Mouse (Mus musculus): ENCODE data around the gene Xylb. TPM values are rescaled to one million over a fixed set of nuclear protein-coding genes. Genes with fewer than 3 reads are reported as not detected.

The Xylb gene
- polyA plus RNA-seq, 1 experiment from 2014 or later, result 2.2 TPM

- H3K4me2 ChIP-seq, result no peak overlapping the region
- H3K4me3 ChIP-seq (ENCODE audit: low read depth, low read length), result no peak overlapping the region
- 67% methylated on average over 4 of the region's 4 CpGs for WGBS (ENCODE audit: insufficient replicate concordance)
- H3K27ac ChIP-seq (ENCODE audit: low read depth, low read length), result no peak overlapping the region
- H3K4me1 ChIP-seq (ENCODE audit: control insufficient read depth, insufficient read depth, low read length), result no peaks in the 10 kb centered on the region
- H3K36me3 ChIP-seq (ENCODE audit: control insufficient read depth, insufficient read depth, low read length), result no peaks in the 10 kb centered on the region
- no peak for ATAC-seq (replicated peaks; ENCODE audit: insufficient number of reproducible peaks, low FRiP score, low TSS enrichment)
- H3K27me3 ChIP-seq (ENCODE audit: control insufficient read depth, insufficient read depth, low read length), result no peaks in the 10 kb centered on the region
- no peaks in the 10 kb centered on the region for H3K9me3 ChIP-seq (replicated peaks; ENCODE audit: control insufficient read depth, low read length)
- no peak overlapping the region for H3K9ac ChIP-seq (ENCODE audit: low read depth, low read length)
Observed at GRCm38 (mm10) chr9:119371251-119371650, 14.1 kb downstream of the Xylb start.

- H3K27ac ChIP-seq (ENCODE audit: low read depth, low read length), result no peak overlapping the region
- ATAC-seq (replicated peaks; ENCODE audit: insufficient number of reproducible peaks, low FRiP score, low TSS enrichment), result no peak
Observed at GRCm38 (mm10) chr9:119375008-119375407, 17.8 kb downstream of the Xylb start.

GRCm38 (mm10) chr9:119375556-119375955 lies 18.4 kb downstream of the Xylb start:
- no peaks in the 10 kb centered on the region for H3K9me3 ChIP-seq (replicated peaks; ENCODE audit: control insufficient read depth, low read length)
- ATAC-seq (replicated peaks; ENCODE audit: insufficient number of reproducible peaks, low FRiP score, low TSS enrichment), result no peak
- H3K4me1 ChIP-seq (ENCODE audit: control insufficient read depth, insufficient read depth, low read length), result no peaks in the 10 kb centered on the region
- no peak overlapping the region for H3K27ac ChIP-seq (ENCODE audit: low read depth, low read length)
- H3K4me3 ChIP-seq (ENCODE audit: low read depth, low read length), result no peak overlapping the region
- WGBS (ENCODE audit: insufficient replicate concordance), result 59% methylated on average over 6 of the region's 6 CpGs
- H3K9ac ChIP-seq (ENCODE audit: low read depth, low read length), result no peak overlapping the region
- H3K36me3 ChIP-seq (ENCODE audit: control insufficient read depth, insufficient read depth, low read length), result no peaks in the 10 kb centered on the region
- H3K4me2 ChIP-seq, result no peak overlapping the region
- H3K27me3 ChIP-seq (ENCODE audit: control insufficient read depth, insufficient read depth, low read length), result no peaks in the 10 kb centered on the region

More at GRCm38 (mm10) chr9:119375008-119375407, 17.8 kb downstream of the Xylb start:
- no peak overlapping the region for H3K9ac ChIP-seq (ENCODE audit: low read depth, low read length)
- no peaks in the 10 kb centered on the region for H3K4me1 ChIP-seq (ENCODE audit: control insufficient read depth, insufficient read depth, low read length)
- H3K36me3 ChIP-seq (ENCODE audit: control insufficient read depth, insufficient read depth, low read length), result no peaks in the 10 kb centered on the region
- no peak overlapping the region for H3K4me3 ChIP-seq (ENCODE audit: low read depth, low read length)
- H3K27me3 ChIP-seq (ENCODE audit: control insufficient read depth, insufficient read depth, low read length), result no peaks in the 10 kb centered on the region
- WGBS (ENCODE audit: insufficient replicate concordance), result 65% methylated on average over 3 of the region's 3 CpGs
- H3K4me2 ChIP-seq, result no peak overlapping the region
- no peaks in the 10 kb centered on the region for H3K9me3 ChIP-seq (replicated peaks; ENCODE audit: control insufficient read depth, low read length)

GRCm38 (mm10) chr9:119378231-119378630 lies 21.1 kb downstream of the Xylb start:
- Histone ChIP-seq H3K36me3 (ENCODE audit: control insufficient read depth, insufficient read depth, low read length) (no peaks in the 10 kb centered on the region), H3K27me3 (ENCODE audit: control insufficient read depth, insufficient read depth, low read length) (no peaks in the 10 kb centered on the region), H3K4me3 (ENCODE audit: low read depth, low read length) (no peak overlapping the region), H3K9ac (ENCODE audit: low read depth, low read length) (no peak overlapping the region), H3K4me1 (ENCODE audit: control insufficient read depth, insufficient read depth, low read length) (peaks cover 2% of the 10 kb centered on the region; the same call in 1 of the 2 replicates), H3K4me2 (no peak overlapping the region), H3K9me3 (replicated peaks; ENCODE audit: control insufficient read depth, low read length) (no peaks in the 10 kb centered on the region), H3K27ac (ENCODE audit: low read depth, low read length) (no peak overlapping the region)
- no peak for ATAC-seq (replicated peaks; ENCODE audit: insufficient number of reproducible peaks, low FRiP score, low TSS enrichment)
- 85% methylated on average over 4 of the region's 4 CpGs for WGBS (ENCODE audit: insufficient replicate concordance)

DNA sequence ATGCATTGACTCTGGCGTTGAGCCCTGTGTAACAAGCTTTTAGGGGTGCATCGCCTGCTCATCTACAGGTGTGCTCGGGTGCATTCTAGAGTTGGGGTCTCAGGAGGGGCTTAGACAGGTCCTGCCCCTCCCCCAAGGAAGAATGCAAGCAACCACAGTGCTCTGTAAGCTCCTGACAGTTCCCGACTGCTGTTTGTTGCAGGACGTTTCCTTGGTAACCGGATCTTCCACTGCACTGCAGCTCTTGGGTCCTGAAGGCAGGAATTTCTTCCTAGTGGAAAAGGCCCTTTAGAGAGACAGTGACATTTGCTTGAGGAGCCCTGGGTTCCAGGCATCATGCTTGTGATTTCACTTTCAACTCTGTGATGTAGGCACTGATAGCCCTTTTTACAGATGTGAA lies 25.4 kb downstream of the Xylb start:
- Histone ChIP-seq H3K27ac (ENCODE audit: low read depth, low read length) (no peak overlapping the region), H3K4me2 (no peak overlapping the region), H3K4me1 (ENCODE audit: control insufficient read depth, insufficient read depth, low read length) (peaks cover 2% of the 10 kb centered on the region; the same call in 1 of the 2 replicates), H3K4me3 (ENCODE audit: low read depth, low read length) (no peak overlapping the region), H3K27me3 (ENCODE audit: control insufficient read depth, insufficient read depth, low read length) (no peaks in the 10 kb centered on the region), H3K36me3 (ENCODE audit: control insufficient read depth, insufficient read depth, low read length) (no peaks in the 10 kb centered on the region; the same call in 1 of the 2 replicates), H3K9ac (ENCODE audit: low read depth, low read length) (no peak overlapping the region), H3K9me3 (replicated peaks; ENCODE audit: control insufficient read depth, low read length) (no peaks in the 10 kb centered on the region)
- no peak for ATAC-seq (replicated peaks; ENCODE audit: insufficient number of reproducible peaks, low FRiP score, low TSS enrichment)
- WGBS (ENCODE audit: insufficient replicate concordance), result 54% methylated on average over 6 of the region's 6 CpGs

- 42% methylated on average over 5 of the region's 5 CpGs for WGBS (ENCODE audit: insufficient replicate concordance)
- no peak overlapping the region for H3K4me3 ChIP-seq (ENCODE audit: low read depth, low read length)
- H3K9me3 ChIP-seq (replicated peaks; ENCODE audit: control insufficient read depth, low read length), result no peaks in the 10 kb centered on the region
- no peaks in the 10 kb centered on the region for H3K27me3 ChIP-seq (ENCODE audit: control insufficient read depth, insufficient read depth, low read length)
- H3K27ac ChIP-seq (ENCODE audit: low read depth, low read length), result no peak overlapping the region
- no peak for ATAC-seq (replicated peaks; ENCODE audit: insufficient number of reproducible peaks, low FRiP score, low TSS enrichment)
- H3K9ac ChIP-seq (ENCODE audit: low read depth, low read length), result no peak overlapping the region
- no peak overlapping the region for H3K4me2 ChIP-seq
- H3K4me1 ChIP-seq (ENCODE audit: control insufficient read depth, insufficient read depth, low read length), result no peaks in the 10 kb centered on the region
- H3K36me3 ChIP-seq (ENCODE audit: control insufficient read depth, insufficient read depth, low read length), result no peaks in the 10 kb centered on the region; the same call in 1 of the 2 replicates
Observed at GRCm38 (mm10) chr9:119388956-119389355, 31.8 kb downstream of the Xylb start.

GRCm38 (mm10) chr9:119390214-119390613 lies 33.0 kb downstream of the Xylb start:
- H3K9me3 ChIP-seq (replicated peaks; ENCODE audit: control insufficient read depth, low read length), result no peaks in the 10 kb centered on the region
- H3K9ac ChIP-seq (ENCODE audit: low read depth, low read length), result no peak overlapping the region
- WGBS (ENCODE audit: insufficient replicate concordance), result 71% methylated on average over 2 of the region's 2 CpGs
- ATAC-seq (replicated peaks; ENCODE audit: insufficient number of reproducible peaks, low FRiP score, low TSS enrichment), result no peak
- no peaks in the 10 kb centered on the region for H3K27me3 ChIP-seq (ENCODE audit: control insufficient read depth, insufficient read depth, low read length)
- no peak overlapping the region for H3K4me2 ChIP-seq
- H3K4me1 ChIP-seq (ENCODE audit: control insufficient read depth, insufficient read depth, low read length), result no peaks in the 10 kb centered on the region
- no peak overlapping the region for H3K27ac ChIP-seq (ENCODE audit: low read depth, low read length)
- H3K36me3 ChIP-seq (ENCODE audit: control insufficient read depth, insufficient read depth, low read length), result no peaks in the 10 kb centered on the region
- no peak overlapping the region for H3K4me3 ChIP-seq (ENCODE audit: low read depth, low read length)

DNA sequence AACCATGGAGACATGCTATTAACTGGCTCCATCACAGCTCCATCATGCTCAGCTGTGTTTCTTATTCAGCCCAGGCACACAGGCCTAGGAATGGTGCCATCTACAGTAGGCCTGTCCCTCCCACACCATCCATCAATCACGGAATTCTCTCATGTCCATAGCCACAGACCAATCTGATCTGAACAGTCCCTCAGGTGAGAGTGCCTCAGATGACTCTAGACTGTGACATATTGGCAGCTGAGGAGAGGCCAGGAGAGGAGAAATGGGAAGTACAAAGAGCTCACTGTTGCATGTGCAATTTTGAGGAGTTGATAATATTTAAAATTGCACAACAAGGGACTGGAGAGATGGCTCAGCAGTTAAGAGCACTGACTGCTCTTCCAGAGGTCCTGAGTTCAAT lies 37.6 kb downstream of the Xylb start:
- WGBS (ENCODE audit: insufficient replicate concordance), result 87% methylated on average over 1 of the region's 1 CpGs
- Histone ChIP-seq H3K4me1 (ENCODE audit: control insufficient read depth, insufficient read depth, low read length) (no peaks in the 10 kb centered on the region), H3K4me2 (no peak overlapping the region)

DNA sequence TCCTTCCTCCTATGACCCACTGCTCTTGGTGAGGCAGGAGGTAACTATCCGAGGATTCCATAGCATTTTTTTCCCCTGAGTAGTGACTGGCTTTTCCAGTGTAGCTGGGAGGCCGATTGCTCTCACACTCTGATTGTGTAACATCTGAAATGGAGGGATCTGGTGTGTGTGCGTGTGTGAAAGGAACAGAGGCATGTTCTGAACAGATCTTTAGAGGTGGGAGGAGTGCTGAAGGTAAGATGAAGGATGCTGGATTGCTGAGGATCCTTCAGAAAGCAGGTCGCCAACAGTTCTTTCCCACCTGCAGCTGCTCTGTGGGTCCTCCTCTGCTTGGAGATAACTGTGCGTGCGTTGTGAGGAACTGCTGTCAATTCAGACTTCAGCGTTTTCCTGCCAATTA lies 44.2 kb downstream of the Xylb start:
- 8% methylated on average over 7 of the region's 7 CpGs for WGBS (ENCODE audit: insufficient replicate concordance)
- no peaks in the 10 kb centered on the region for H3K36me3 ChIP-seq (ENCODE audit: control insufficient read depth, insufficient read depth, low read length)
- peaks cover 16% of the 10 kb centered on the region for H3K4me1 ChIP-seq (ENCODE audit: control insufficient read depth, insufficient read depth, low read length)
- no peak overlapping the region for H3K27ac ChIP-seq (ENCODE audit: low read depth, low read length)
- H3K9me3 ChIP-seq (replicated peaks; ENCODE audit: control insufficient read depth, low read length), result no peaks in the 10 kb centered on the region
- peak overlapping the region; percentile 90 for H3K4me3 ChIP-seq (ENCODE audit: low read depth, low read length)
- H3K27me3 ChIP-seq (ENCODE audit: control insufficient read depth, insufficient read depth, low read length), result no peaks in the 10 kb centered on the region
- no peak overlapping the region for H3K9ac ChIP-seq (ENCODE audit: low read depth, low read length)
- no peak for ATAC-seq (replicated peaks; ENCODE audit: insufficient number of reproducible peaks, low FRiP score, low TSS enrichment)
- peak overlapping the region; percentile 89 for H3K4me2 ChIP-seq

More for the DNA sequence above, 37.6 kb downstream of the Xylb start:
- Histone ChIP-seq H3K9ac (ENCODE audit: low read depth, low read length) (no peak overlapping the region), H3K36me3 (ENCODE audit: control insufficient read depth, insufficient read depth, low read length) (no peaks in the 10 kb centered on the region), H3K27me3 (ENCODE audit: control insufficient read depth, insufficient read depth, low read length) (no peaks in the 10 kb centered on the region), H3K27ac (ENCODE audit: low read depth, low read length) (no peak overlapping the region), H3K4me3 (ENCODE audit: low read depth, low read length) (no peak overlapping the region), H3K9me3 (replicated peaks; ENCODE audit: control insufficient read depth, low read length) (no peaks in the 10 kb centered on the region)
- no peak for ATAC-seq (replicated peaks; ENCODE audit: insufficient number of reproducible peaks, low FRiP score, low TSS enrichment)
